Mouse (Mus musculus): ENCODE results near the gene Csnk1e.

GRCm38 (mm10) chr15:79473042-79473441 lies 17.7 kb upstream of the Csnk1e start:
- no peak for TF ChIP-seq GATA1 (IDR thresholded peaks at IDR 0.05; ENCODE audit: low read length)
- no peak for TF ChIP-seq TAL1 (IDR thresholded peaks at IDR 0.05; ENCODE audit: low read length)

All from erythroblast, embryonic 14.5 days (primary cell).